Mouse (Mus musculus) myocyte (in vitro differentiated cells): ENCODE measurements around the gene Gm9046.
"Not testable (repeated sequence)": the region's sequence is repeated elsewhere in the genome, so short reads cannot be mapped to it uniquely, and the experiment has no call there.

Experiments
- MAX ChIP-seq: IDR thresholded peaks from one replicate; pipeline ENCODE4 v1.6.1; 2011; ENCODE audit warnings: low read depth, mild to moderate bottlenecking, control low read depth
- MYOD1 ChIP-seq, 3 experiments: IDR thresholded peaks; one replicate each; pipeline ENCODE4 v1.6.1; 2011; ENCODE audit warnings: control low read depth in 2 of 3, low read depth in 2 of 3, mild to moderate bottlenecking in 2 of 3, moderate library complexity in 1 of 3; ENCODE audit not compliant: insufficient read length in 2 of 3, control insufficient read depth in 1 of 3
- POLR2A ChIP-seq: IDR thresholded peaks from one replicate; pipeline ENCODE4 v1.6.1; 2011; ENCODE audit warnings: low read depth, mild to moderate bottlenecking, control low read depth, moderate library complexity; ENCODE audit not compliant: insufficient read length
- SRF ChIP-seq: IDR thresholded peaks from one replicate; pipeline ENCODE4 v1.6.1; 2011; ENCODE audit warnings: low read depth; ENCODE audit not compliant: control insufficient read depth, insufficient read length
- TCF12 ChIP-seq: IDR thresholded peaks from one replicate; pipeline ENCODE4 v1.6.1; 2011; ENCODE audit warnings: mild to moderate bottlenecking, control low read depth; ENCODE audit not compliant: poor library complexity, insufficient read depth, severe bottlenecking
- TCF3 ChIP-seq: IDR thresholded peaks from one replicate; pipeline ENCODE4 v1.6.1; 2011; ENCODE audit warnings: low read depth, control low read depth; ENCODE audit not compliant: insufficient read length
- USF1 ChIP-seq: IDR thresholded peaks from one replicate; pipeline ENCODE4 v1.6.1; 2011; ENCODE audit warnings: low read depth, mild to moderate bottlenecking, control low read depth, moderate library complexity

DNA sequence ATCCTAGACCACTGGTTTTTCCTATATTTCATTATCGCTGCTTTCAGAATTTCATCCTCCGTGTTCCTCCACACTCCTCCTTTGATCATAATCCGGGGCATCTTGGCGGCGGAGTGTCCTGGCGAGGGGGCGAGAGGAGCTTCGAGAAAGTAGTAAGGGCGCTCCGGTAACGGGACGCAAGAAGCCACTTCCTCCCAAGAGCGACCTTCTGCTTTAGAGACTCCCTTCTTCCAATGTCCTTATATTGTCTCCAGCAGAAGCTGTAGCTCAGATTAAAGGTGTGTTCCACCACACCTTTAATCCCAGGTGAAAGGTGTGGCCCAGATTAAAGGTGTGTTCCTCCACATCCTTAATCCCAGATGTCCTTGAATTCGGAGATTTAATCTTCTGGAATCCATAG is 5.5 kb upstream of the Gm9046 start, which contains the start of gene Gm9048:
- not testable (repeated sequence) for TF ChIP-seq TCF12; TCF3; POLR2A; USF1; SRF; MAX; MYOD1 (IDR thresholded peaks at IDR 0.05; ENCODE audit: control insufficient read depth in 1 of 3, insufficient read length in 2 of 3, low read depth in 2 of 3)
